Mouse (Mus musculus) MEL (cell line): Measurements from ENCODE around the gene Secisbp2l. TPM values are rescaled to one million over a fixed set of nuclear protein-coding genes. Genes with fewer than 3 reads are reported as not detected.

Experiments used
- DNase-seq: peaks from one replicate; pipeline ENCODE4 v3.0.0; 2011; ENCODE audit warnings: low read depth, low spot score
- H3K27ac ChIP-seq: 2 replicates; pipeline ENCODE4 v1.5.1; 2012; ENCODE audit warnings: low read depth, mild to moderate bottlenecking, control low read depth, low read length, moderate library complexity; ENCODE audit not compliant: control insufficient read depth
- H3K27me3 ChIP-seq, 2 experiments: fragments of 150-350 bp in 1 of 2; sonication (generic) in 1 of 2; 2 replicates each; pipeline ENCODE4 v1.6.1; 2012; ENCODE audit warnings: low read length in 2 of 2, mild to moderate bottlenecking in 2 of 2, improper control_type of control experiment in 1 of 2, moderate library complexity in 1 of 2; ENCODE audit not compliant: insufficient read depth in 2 of 2, control insufficient read depth in 1 of 2
- H3K36me3 ChIP-seq, 2 experiments: 2 replicates each; pipeline ENCODE4 v1.6.1; 2012 to 2014; ENCODE audit warnings: low read length in 2 of 2, improper control_type of control experiment in 1 of 2, inconsistent platforms in 1 of 2, mild to moderate bottlenecking in 1 of 2; ENCODE audit not compliant: insufficient read depth in 2 of 2, control insufficient read depth in 1 of 2
- H3K4me1 ChIP-seq, 2 experiments: fragments of 150-350 bp in 1 of 2; sonication (generic) in 1 of 2; 2 replicates each; pipeline ENCODE4 v1.6.1; 2012; ENCODE audit warnings: low read length in 2 of 2, improper control_type of control experiment in 1 of 2, mild to moderate bottlenecking in 1 of 2; ENCODE audit not compliant: insufficient read depth in 2 of 2, control insufficient read depth in 1 of 2
- H3K4me3 ChIP-seq, 2 experiments: fragments of 150-350 bp in 1 of 2; sonication (generic) in 1 of 2; 2 replicates each; pipeline ENCODE4 v1.5.1; 2012; ENCODE audit warnings: low read depth in 2 of 2, low read length in 2 of 2, mild to moderate bottlenecking in 2 of 2, moderate library complexity in 2 of 2, control low read depth in 1 of 2, improper control_type of control experiment in 1 of 2; ENCODE audit not compliant: control insufficient read depth in 1 of 2, insufficient read depth in 1 of 2
- H3K79me2 ChIP-seq: 2 replicates; pipeline ENCODE4 v1.6.1; 2012; ENCODE audit warnings: mild to moderate bottlenecking, low read length, moderate library complexity; ENCODE audit not compliant: control insufficient read depth, poor library complexity, insufficient read depth
- H3K9ac ChIP-seq: 2 replicates; pipeline ENCODE4 v1.6.1; 2012; ENCODE audit warnings: low read depth, mild to moderate bottlenecking, control low read depth, low read length, moderate library complexity; ENCODE audit not compliant: control insufficient read depth, poor library complexity, severe bottlenecking
- H3K9me3 ChIP-seq: fragments of 150-350 bp; sonication (generic); replicated peaks from 2 replicates; pipeline ENCODE4 v1.6.1; 2012; ENCODE audit warnings: mild to moderate bottlenecking, low read length, improper control_type of control experiment, moderate library complexity; ENCODE audit not compliant: insufficient read depth
- BHLHE40 ChIP-seq: IDR thresholded peaks from 2 replicates; pipeline ENCODE4 v1.6.1; 2012; ENCODE audit warnings: low read depth, mild to moderate bottlenecking, inconsistent platforms, low read length, improper control_type of control experiment, borderline replicate concordance
- CHD1 ChIP-seq: IDR thresholded peaks from 2 replicates; pipeline ENCODE4 v1.6.1; 2012; ENCODE audit warnings: low read depth, mild to moderate bottlenecking, inconsistent platforms, low read length, improper control_type of control experiment
- CHD2 ChIP-seq: IDR thresholded peaks from 2 replicates; pipeline ENCODE4 v1.6.1; 2011; ENCODE audit warnings: low read length, improper control_type of control experiment
- E2F4 ChIP-seq: IDR thresholded peaks from 2 replicates; pipeline ENCODE4 v1.6.1; 2011; ENCODE audit warnings: low read depth, low read length, improper control_type of control experiment, borderline replicate concordance
- ELF1 ChIP-seq: IDR thresholded peaks from 2 replicates; pipeline ENCODE4 v1.6.1; 2014; ENCODE audit warnings: low read depth, mild to moderate bottlenecking, inconsistent platforms, low read length, improper control_type of control experiment, moderate library complexity
- EP300 ChIP-seq, 2 experiments: IDR thresholded peaks; 2 replicates each; pipeline ENCODE4 v1.6.1; 2011; ENCODE audit warnings: improper control_type of control experiment in 2 of 2, low read length in 2 of 2, low read depth in 1 of 2, mild to moderate bottlenecking in 1 of 2
- ETS1 ChIP-seq: IDR thresholded peaks from 2 replicates; pipeline ENCODE4 v1.6.1; 2012; ENCODE audit warnings: low read depth, mild to moderate bottlenecking, inconsistent platforms, low read length, improper control_type of control experiment, moderate library complexity
- GATA1 ChIP-seq: IDR thresholded peaks from 2 replicates; pipeline ENCODE4 v1.6.1; 2011; ENCODE audit warnings: low read depth, low read length, improper control_type of control experiment
- JUND ChIP-seq: IDR thresholded peaks from 2 replicates; pipeline ENCODE4 v1.6.1; 2011; ENCODE audit warnings: low read depth, mild to moderate bottlenecking, improper control_type of control experiment, low read length
- MAFK ChIP-seq: IDR thresholded peaks from 2 replicates; pipeline ENCODE4 v1.6.1; 2011; ENCODE audit warnings: low read depth, mild to moderate bottlenecking, low read length, improper control_type of control experiment, borderline replicate concordance
- MAX ChIP-seq: IDR thresholded peaks from 2 replicates; pipeline ENCODE4 v1.6.1; 2011; ENCODE audit warnings: low read length, improper control_type of control experiment
- MAZ ChIP-seq: IDR thresholded peaks from 2 replicates; pipeline ENCODE4 v1.6.1; 2012; ENCODE audit warnings: low read depth, mild to moderate bottlenecking, inconsistent platforms, low read length, improper control_type of control experiment
- MEF2A ChIP-seq: IDR thresholded peaks from 2 replicates; pipeline ENCODE4 v1.6.1; 2014; ENCODE audit warnings: low read depth, mild to moderate bottlenecking, inconsistent platforms, low read length, improper control_type of control experiment; ENCODE audit not compliant: poor library complexity, insufficient replicate concordance, severe bottlenecking; ENCODE audit errors: extremely low read depth
- MXI1 ChIP-seq: IDR thresholded peaks from 2 replicates; pipeline ENCODE4 v1.6.1; 2011; ENCODE audit warnings: mild to moderate bottlenecking, low read depth, low read length, improper control_type of control experiment
- MYB ChIP-seq: IDR thresholded peaks from 2 replicates; pipeline ENCODE4 v1.6.1; 2011; ENCODE audit warnings: mild to moderate bottlenecking, low read depth, low read length, improper control_type of control experiment
- MYC ChIP-seq: IDR thresholded peaks from 2 replicates; pipeline ENCODE4 v1.6.1; 2011; ENCODE audit warnings: low read depth, mild to moderate bottlenecking, low read length, improper control_type of control experiment, moderate library complexity
- NELFE ChIP-seq: IDR thresholded peaks from 2 replicates; pipeline ENCODE4 v1.6.1; 2011; ENCODE audit warnings: low read depth, low read length, improper control_type of control experiment
- NRF1 ChIP-seq: IDR thresholded peaks from 2 replicates; pipeline ENCODE4 v1.6.1; 2014; ENCODE audit warnings: low read depth, mild to moderate bottlenecking, inconsistent platforms, low read length, improper control_type of control experiment, moderate library complexity; ENCODE audit not compliant: poor library complexity, insufficient read depth, severe bottlenecking
- POLR2A ChIP-seq, 2 experiments: IDR thresholded peaks; 2 replicates each; pipeline ENCODE4 v1.6.1; 2011 to 2012; ENCODE audit warnings: low read length in 2 of 2, mild to moderate bottlenecking in 2 of 2, control low read depth in 1 of 2, improper control_type of control experiment in 1 of 2, low read depth in 1 of 2, moderate library complexity in 1 of 2; ENCODE audit not compliant: control insufficient read depth in 1 of 2, insufficient read depth in 1 of 2, poor library complexity in 1 of 2
- POLR2AphosphoS2 ChIP-seq: IDR thresholded peaks from 2 replicates; pipeline ENCODE4 v1.6.1; 2011; ENCODE audit warnings: low read length, improper control_type of control experiment
- POLR2AphosphoS5 ChIP-seq: IDR thresholded peaks from 2 replicates; pipeline ENCODE4 v1.6.1; 2012; ENCODE audit warnings: low read depth, borderline replicate concordance, mild to moderate bottlenecking, inconsistent platforms, low read length, moderate library complexity, mixed read lengths
- RAD21 ChIP-seq: IDR thresholded peaks from 2 replicates; pipeline ENCODE4 v1.6.1; 2011; ENCODE audit warnings: mild to moderate bottlenecking, low read depth, low read length, improper control_type of control experiment
- RCOR1 ChIP-seq: IDR thresholded peaks from 2 replicates; pipeline ENCODE4 v1.6.1; 2012; ENCODE audit warnings: low read depth, mild to moderate bottlenecking, inconsistent platforms, low read length, improper control_type of control experiment
- TAL1 ChIP-seq: IDR thresholded peaks from 2 replicates; pipeline ENCODE4 v1.6.1; 2012; ENCODE audit warnings: mild to moderate bottlenecking, inconsistent platforms, low read length, moderate library complexity, mixed read lengths
- TBP ChIP-seq: IDR thresholded peaks from 2 replicates; pipeline ENCODE4 v1.8.0; 2011; ENCODE audit warnings: low read depth, low read length, improper control_type of control experiment
- UBTF ChIP-seq: IDR thresholded peaks from 2 replicates; pipeline ENCODE4 v1.6.1; 2012; ENCODE audit warnings: low read depth, mild to moderate bottlenecking, inconsistent platforms, low read length, improper control_type of control experiment, moderate library complexity, borderline replicate concordance; ENCODE audit not compliant: insufficient read depth
- USF1 ChIP-seq: IDR thresholded peaks from 2 replicates; pipeline ENCODE4 v1.6.1; 2014; ENCODE audit warnings: low read depth, mild to moderate bottlenecking, inconsistent platforms, low read length, improper control_type of control experiment, moderate library complexity
- ZC3H11A ChIP-seq: IDR thresholded peaks from 2 replicates; pipeline ENCODE4 v1.6.1; 2012; ENCODE audit warnings: low read depth, mild to moderate bottlenecking, inconsistent platforms, low read length, improper control_type of control experiment
- ZKSCAN1 ChIP-seq: IDR thresholded peaks from 2 replicates; pipeline ENCODE4 v1.6.1; 2012; ENCODE audit warnings: low read depth, mild to moderate bottlenecking, inconsistent platforms, low read length, improper control_type of control experiment, moderate library complexity
- ZMIZ1 ChIP-seq: IDR thresholded peaks from 2 replicates; pipeline ENCODE4 v1.6.1; 2012; ENCODE audit warnings: low read depth, mild to moderate bottlenecking, inconsistent platforms, low read length, improper control_type of control experiment, moderate library complexity
- ZNF384 ChIP-seq: IDR thresholded peaks from 2 replicates; pipeline ENCODE4 v1.6.1; 2012; ENCODE audit warnings: low read depth, mild to moderate bottlenecking, inconsistent platforms, low read length, improper control_type of control experiment
- polyA plus RNA-seq, 2 experiments: library from polyadenylated mRNA; stranded (reverse) in 1 of 2; unstranded in 1 of 2; fragments of >175 nt in 1 of 2; fragments of >200 nt in 1 of 2; gene quantifications; 2 replicates each; pipeline versions ENCODE4 v1.2.1 to v1.2.4; 2012; ENCODE audit warnings: low replicate concordance in 2 of 2, low read depth in 1 of 2; ENCODE audit not compliant: insufficient read length in 2 of 2, insufficient read depth in 1 of 2, missing spikeins in 1 of 2
- total RNA-seq: library from RNA; depleted of rRNA; stranded (reverse); fragments of 300-350 nt; gene quantifications from 2 replicates; pipeline ENCODE4 v1.2.3, GENCODE M21; 2012

The Secisbp2l gene
- total and polyA plus RNA-seq, 3 experiments, result 7.6 to 10.9 TPM; not detected in 1

DNA sequence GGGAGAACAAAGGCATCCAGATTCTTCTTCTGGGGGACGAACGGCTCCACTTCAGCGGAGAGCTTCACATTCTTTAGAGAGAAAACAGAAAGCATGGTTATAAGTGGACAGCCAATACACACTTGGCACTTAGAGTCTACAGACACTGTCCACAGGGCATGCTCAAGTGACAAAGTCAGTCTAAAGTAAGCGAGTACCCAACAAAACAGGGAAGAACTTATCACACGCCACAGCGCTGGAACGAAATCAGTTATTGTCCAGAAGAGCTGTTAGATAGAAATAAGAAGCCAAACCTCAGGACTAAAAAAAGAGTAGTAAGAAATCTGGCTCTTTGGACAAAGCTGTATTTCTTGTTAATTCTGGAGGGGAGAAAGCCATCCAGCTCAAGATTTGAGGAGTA lies 7.0 kb downstream of the Secisbp2l start:
- Histone ChIP-seq H3K4me3 (no peak overlapping the region), H3K27me3 (no peaks in the 10 kb centered on the region), H3K79me2 (peaks cover 4% of the 10 kb centered on the region; the same call in 1 of the 2 replicates), H3K9me3 (no peaks in the 10 kb centered on the region), H3K9ac (no peak overlapping the region), H3K27ac (no peak overlapping the region), H3K36me3 (peaks cover 0 to 5% of the 10 kb centered on the region in 2 experiments; a peak in 2 of 4 replicates), H3K4me1 (peaks cover 2 to 4% of the 10 kb centered on the region in 2 experiments; a peak in 2 of 4 replicates)
- no peak for TF ChIP-seq E2F4
- no peak for TF ChIP-seq GATA1
- no peak for TF ChIP-seq ZMIZ1
- TF ChIP-seq TAL1, result no peak
- no peak for TF ChIP-seq ZC3H11A
- no peak for TF ChIP-seq MEF2A
- no peak for TF ChIP-seq MAZ
- TF ChIP-seq POLR2AphosphoS5, result no peak
- TF ChIP-seq NRF1, result no peak
- TF ChIP-seq MAX, result no peak
- TF ChIP-seq POLR2A (IDR thresholded peaks at IDR 0.05; ENCODE audit: control insufficient read depth in 1 of 2, insufficient read depth in 1 of 2, low read depth in 1 of 2, low read length in 2 of 2, poor library complexity in 1 of 2), result no peak
- DNase-seq, result no peak

DNA sequence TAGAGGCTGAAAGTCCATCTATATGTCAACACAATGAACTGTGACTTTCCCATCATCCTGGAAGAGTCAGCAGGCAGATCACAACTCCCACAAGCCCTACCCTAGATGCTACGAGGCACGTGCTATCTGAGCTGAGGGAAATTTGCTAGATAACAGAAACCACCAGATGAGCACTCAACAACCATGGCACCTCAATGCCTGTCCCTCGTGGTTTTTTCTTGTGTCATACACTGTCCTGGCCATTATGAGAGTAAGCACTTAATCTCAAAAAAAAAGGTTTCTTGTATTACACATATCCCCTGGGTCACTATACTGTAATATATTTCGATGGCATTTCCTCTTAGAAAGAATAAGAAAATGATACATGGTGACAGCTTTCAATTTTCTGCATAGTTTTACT lies 7.8 kb downstream of the Secisbp2l start:
- no peak overlapping the region for H3K27ac ChIP-seq
- H3K36me3 ChIP-seq, result peaks cover 0 to 5% of the 10 kb centered on the region in 2 experiments; a peak in 2 of 4 replicates
- H3K27me3 ChIP-seq, result no peaks in the 10 kb centered on the region
- H3K9me3 ChIP-seq, result no peaks in the 10 kb centered on the region
- TF ChIP-seq CHD1 (no peak), UBTF (no peak), ZKSCAN1 (no peak), RCOR1 (no peak), NELFE (no peak), MYC (no peak), RAD21 (no peak), MYB (no peak), MAFK (no peak), TAL1 (no peak), POLR2AphosphoS2 (no peak), ELF1 (no peak), BHLHE40 (peak; percentile 93), ZC3H11A (no peak), MXI1 (peak; percentile 53; the same call in 1 of the 2 replicates), CHD2 (no peak), JUND (no peak), USF1 (peak; percentile 34; the same call in 1 of the 2 replicates), TBP (no peak), ZMIZ1 (no peak), EP300 (IDR thresholded peaks at IDR 0.05; ENCODE audit: low read depth in 1 of 2, low read length in 2 of 2) (no peak), ZNF384 (no peak), GATA1 (no peak), MAX (peak; percentile 59; the same call in 1 of the 2 replicates), ETS1 (0 out of 2 replicates have a peak, but pooled peaks have one; percentile 26), MAZ (no peak)
- no peak overlapping the region for H3K9ac ChIP-seq
- peaks cover 2 to 4% of the 10 kb centered on the region in 2 experiments; a peak in 2 of 4 replicates for H3K4me1 ChIP-seq
- DNase-seq, result peak; percentile 23
- H3K4me3 ChIP-seq, result no peak overlapping the region
- H3K79me2 ChIP-seq, result peaks cover 3% of the 10 kb centered on the region; the same call in 1 of the 2 replicates
